Mouse (Mus musculus) liver, embryonic 15.5 days (tissue): ENCODE data around the gene Clk4. TPM values are rescaled to one million over a fixed set of nuclear protein-coding genes. Genes with fewer than 3 reads are reported as not detected.

Source experiments
- ATAC-seq: fragments of 200-750 bp; cut with Nextera tagmentation; 2 replicates; pipeline ENCODE4 v1.8.0; 2017; ENCODE audit warnings: moderate number of reproducible peaks, mild to moderate bottlenecking, moderate library complexity; ENCODE audit not compliant: insufficient read depth
- H3K27ac ChIP-seq: fragments of 300-500 bp; sonication (generic); replicated peaks from 2 replicates; pipeline ENCODE4 v1.5.1; 2015; ENCODE audit warnings: mild to moderate bottlenecking, inconsistent platforms
- H3K27me3 ChIP-seq: fragments of 300-500 bp; sonication (generic); 2 replicates; pipeline ENCODE4 v1.6.1; 2015; ENCODE audit warnings: mild to moderate bottlenecking, inconsistent platforms
- H3K36me3 ChIP-seq: fragments of 300-500 bp; sonication (generic); replicated peaks from 2 replicates; pipeline ENCODE4 v1.6.1; 2015; ENCODE audit warnings: moderate library complexity, mild to moderate bottlenecking, inconsistent platforms
- H3K4me1 ChIP-seq: fragments of 300-500 bp; sonication (generic); replicated peaks from 2 replicates; pipeline ENCODE4 v1.6.1; 2015; ENCODE audit warnings: inconsistent platforms
- H3K4me2 ChIP-seq: fragments of 300-500 bp; sonication (generic); 2 replicates; pipeline ENCODE4 v1.6.1; 2015; ENCODE audit warnings: moderate library complexity, mild to moderate bottlenecking, inconsistent platforms
- H3K4me3 ChIP-seq: fragments of 300-500 bp; sonication (generic); replicated peaks from 2 replicates; pipeline ENCODE4 v1.5.1; 2015; ENCODE audit warnings: mild to moderate bottlenecking, inconsistent platforms
- H3K9ac ChIP-seq: fragments of 300-500 bp; sonication (generic); 2 replicates; pipeline ENCODE4 v1.6.1; 2015; ENCODE audit warnings: moderate library complexity, mild to moderate bottlenecking, inconsistent platforms
- H3K9me3 ChIP-seq: fragments of 300-500 bp; sonication (generic); replicated peaks from 2 replicates; pipeline ENCODE4 v1.6.1; 2016; ENCODE audit warnings: inconsistent platforms
- whole genome bisulfite sequencing: fragments of 180-500 bp; shearing (Covaris S2); methylation state at CpG from one replicate; pipeline ENCODE4 v1.1.7; 2015; ENCODE audit warnings: mixed read lengths; ENCODE audit not compliant: insufficient replicate concordance; 5-methylcytosine and 5-hydroxymethylcytosine counted together
- polyA plus RNA-seq: library from polyadenylated mRNA; unstranded; fragments of >200 nt; fragmentation: Nextera tagmentation; extraction: Ambion mirVana; gene quantifications from 2 replicates; pipeline ENCODE4 v1.2.1, GENCODE M21; 2015

Gene Clk4
- polyA plus RNA-seq, 1 experiment from 2014 or later = 49.8 TPM

- peak overlapping the region; percentile 94; the same call in 1 of the 2 replicates for H3K27ac ChIP-seq
- peak overlapping the region; percentile 99; the same call in 1 of the 2 replicates for H3K9ac ChIP-seq
- WGBS = 41% methylated on average over 3 of the region's 3 CpGs
Measured at GRCm38 (mm10) chr11:51265326-51265725, 3.8 kb downstream of the Clk4 start.

GRCm38 (mm10) chr11:51274418-51274817, 12.9 kb downstream of the Clk4 start:
- Histone ChIP-seq H3K4me1 (no peaks in the 10 kb centered on the region), H3K27me3 (no peaks in the 10 kb centered on the region), H3K4me2 (no peak overlapping the region), H3K9me3 (no peaks in the 10 kb centered on the region), H3K36me3 (peaks cover 87% of the 10 kb centered on the region), H3K4me3 (no peak overlapping the region), H3K27ac (no peak overlapping the region), H3K9ac (no peak overlapping the region)
- 81% methylated on average over 1 of the region's 1 CpGs for WGBS
- ATAC-seq = no peak

More at GRCm38 (mm10) chr11:51265326-51265725, 3.8 kb downstream of the Clk4 start:
- H3K36me3 ChIP-seq = peaks cover 31% of the 10 kb centered on the region
- no peaks in the 10 kb centered on the region for H3K27me3 ChIP-seq
- ATAC-seq = no peak
- peaks cover 42% of the 10 kb centered on the region for H3K4me1 ChIP-seq
- peak overlapping the region; percentile 95 for H3K4me2 ChIP-seq
- H3K9me3 ChIP-seq = no peaks in the 10 kb centered on the region
- peak overlapping the region; percentile 79 for H3K4me3 ChIP-seq

- Histone ChIP-seq H3K27me3 (peaks cover 54% of the 10 kb centered on the region), H3K27ac (no peak within 1 kb of the TSS)
- under 1% methylated on average over 36 of the region's 38 CpGs for WGBS
Measured at GRCm38 (mm10) chr11:51289564-51290041, 28.1 kb downstream of the Clk4 start, which contains the start of gene Col23a1. TSS of gene Col23a1 (plus strand) at chr11:51289920.

GRCm38 (mm10) chr11:51290066-51290955, 28.8 kb downstream of the Clk4 start:
- H3K4me1 ChIP-seq = peaks cover 7% of the 10 kb centered on the region
- peak; percentile 37 for ATAC-seq
- peaks cover 54% of the 10 kb centered on the region for H3K27me3 ChIP-seq
- H3K9ac ChIP-seq = 0 out of 2 replicates have a peak overlapping the region, but pooled peaks have one; percentile 27
- H3K4me2 ChIP-seq = peak overlapping the region; percentile 79
- no peak overlapping the region for H3K27ac ChIP-seq
- H3K9me3 ChIP-seq = no peaks in the 10 kb centered on the region
- H3K4me3 ChIP-seq = peak overlapping the region; percentile 59
- WGBS = 4% methylated on average over 62 of the region's 74 CpGs
- no peaks in the 10 kb centered on the region for H3K36me3 ChIP-seq

More at GRCm38 (mm10) chr11:51289564-51290041, 28.1 kb downstream of the Clk4 start, which contains the start of gene Col23a1:
- peak within 1 kb of the TSS; percentile 79 for H3K4me2 ChIP-seq
- no peaks in the 10 kb centered on the region for H3K9me3 ChIP-seq
- H3K9ac ChIP-seq = 0 out of 2 replicates have a peak within 1 kb of the TSS, but pooled peaks have one; percentile 27
- H3K4me1 ChIP-seq = peaks cover 7% of the 10 kb centered on the region
- peak within 1 kb of the TSS; percentile 59 for H3K4me3 ChIP-seq
- peaks cover under 1% of the 10 kb centered on the region; the same call in 1 of the 2 replicates for H3K36me3 ChIP-seq
- peak; percentile 64 for ATAC-seq

- Histone ChIP-seq H3K4me1 (peaks cover 7% of the 10 kb centered on the region), H3K27ac (no peak overlapping the region), H3K36me3 (no peaks in the 10 kb centered on the region), H3K4me3 (no peak overlapping the region), H3K9me3 (no peaks in the 10 kb centered on the region), H3K9ac (no peak overlapping the region), H3K4me2 (no peak overlapping the region), H3K27me3 (peaks cover 44% of the 10 kb centered on the region)
- no peak for ATAC-seq
- WGBS = 47% methylated on average over 2 of the region's 2 CpGs
Measured at GRCm38 (mm10) chr11:51293956-51294530, 32.5 kb downstream of the Clk4 start.

- H3K9ac ChIP-seq = no peak overlapping the region
- ATAC-seq = no peak
- H3K4me2 ChIP-seq = no peak overlapping the region
- H3K9me3 ChIP-seq = no peaks in the 10 kb centered on the region
- peaks cover 27% of the 10 kb centered on the region for H3K27me3 ChIP-seq
- H3K4me1 ChIP-seq = no peaks in the 10 kb centered on the region
- no peaks in the 10 kb centered on the region for H3K36me3 ChIP-seq
- H3K27ac ChIP-seq = no peak overlapping the region
- WGBS = 54% methylated on average over 3 of the region's 3 CpGs
- no peak overlapping the region for H3K4me3 ChIP-seq
Measured at GRCm38 (mm10) chr11:51295742-51296141, 34.2 kb downstream of the Clk4 start.

GRCm38 (mm10) chr11:51298691-51299090, 37.2 kb downstream of the Clk4 start:
- H3K9ac ChIP-seq = no peak overlapping the region
- no peaks in the 10 kb centered on the region for H3K9me3 ChIP-seq
- 60% methylated on average over 4 of the region's 4 CpGs for WGBS
- H3K4me1 ChIP-seq = no peaks in the 10 kb centered on the region
- no peaks in the 10 kb centered on the region for H3K36me3 ChIP-seq
- no peak overlapping the region for H3K4me2 ChIP-seq
- H3K4me3 ChIP-seq = no peak overlapping the region
- 0 out of 2 replicates have a peak, but pooled peaks cover 2% of the 10 kb centered on the region for H3K27me3 ChIP-seq
- no peak overlapping the region for H3K27ac ChIP-seq
- no peak for ATAC-seq

GRCm38 (mm10) chr11:51302396-51302795, 40.9 kb downstream of the Clk4 start:
- Histone ChIP-seq H3K36me3 (no peaks in the 10 kb centered on the region), H3K9me3 (no peaks in the 10 kb centered on the region), H3K27me3 (0 out of 2 replicates have a peak, but pooled peaks cover 2% of the 10 kb centered on the region), H3K27ac (no peak overlapping the region), H3K4me1 (no peaks in the 10 kb centered on the region), H3K4me2 (no peak overlapping the region), H3K4me3 (no peak overlapping the region), H3K9ac (no peak overlapping the region)
- 62% methylated on average over 5 of the region's 5 CpGs for WGBS
- no peak for ATAC-seq

GRCm38 (mm10) chr11:51303981-51304553, 42.5 kb downstream of the Clk4 start:
- Histone ChIP-seq H3K4me2 (no peak overlapping the region), H3K9me3 (no peaks in the 10 kb centered on the region), H3K4me1 (no peaks in the 10 kb centered on the region), H3K27me3 (0 out of 2 replicates have a peak, but pooled peaks cover 2% of the 10 kb centered on the region), H3K36me3 (no peaks in the 10 kb centered on the region), H3K4me3 (no peak overlapping the region), H3K9ac (no peak overlapping the region), H3K27ac (no peak overlapping the region)
- no peak for ATAC-seq
- WGBS = 65% methylated on average over 12 of the region's 12 CpGs

GRCm38 (mm10) chr11:51308306-51308705, 46.8 kb downstream of the Clk4 start:
- 27% methylated on average over 5 of the region's 5 CpGs for WGBS
- H3K4me2 ChIP-seq = no peak overlapping the region
- no peak overlapping the region for H3K9ac ChIP-seq
- no peak overlapping the region for H3K27ac ChIP-seq
- H3K4me1 ChIP-seq = no peaks in the 10 kb centered on the region
- ATAC-seq = no peak
- no peaks in the 10 kb centered on the region for H3K36me3 ChIP-seq
- no peak overlapping the region for H3K4me3 ChIP-seq
- H3K9me3 ChIP-seq = no peaks in the 10 kb centered on the region
- 0 out of 2 replicates have a peak, but pooled peaks cover 2% of the 10 kb centered on the region for H3K27me3 ChIP-seq
